Comparison of ENCODE assay signal across 11 mouse cellular contexts in the genomic region with DNA sequence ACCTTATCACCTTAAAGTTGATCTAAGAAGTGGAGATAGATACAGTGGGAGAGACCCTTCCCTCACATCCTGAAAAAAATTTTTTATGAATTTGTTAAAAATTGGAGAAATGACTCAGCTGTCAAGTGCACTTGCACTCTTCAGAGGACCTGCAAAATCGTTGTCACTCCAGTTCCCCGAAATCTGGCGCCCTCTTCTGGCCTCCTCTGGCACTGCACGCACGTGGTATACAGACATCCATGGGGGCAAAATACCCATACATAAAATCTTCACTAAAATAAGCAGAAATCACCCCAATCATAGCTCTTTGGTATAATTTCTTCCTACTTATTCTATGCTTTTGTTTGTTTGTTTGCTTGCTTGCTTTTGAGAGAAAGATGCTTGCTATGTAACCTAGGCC. TPM values are rescaled to one million over a fixed set of nuclear protein-coding genes. Genes with fewer than 3 reads are reported as not detected.
DNase-seq lines count a peak whose midpoint lies in the region; ATAC-seq and TF ChIP-seq lines count a peak whose summit lies in the region.
"Had no signal": no experiment of that assay in that cellular context is flagged by ENCODE, and none has a peak within 500 bp of the region (broad histone marks: within the 10 kb centered on the region; RNA-seq: fewer than 3 reads in every experiment).

No protein-coding gene starts in this region.

- WGBS in forebrain, postnatal 0 days, result 65% methylated on average over 5 of the region's 5 CpGs
- WGBS in forebrain, embryonic 16.5 days, result 63% methylated on average over 5 of the region's 5 CpGs
- WGBS in embryonic facial prominence, embryonic 10.5 days, result 58% methylated on average over 5 of the region's 5 CpGs

- H3K27ac ChIP-seq in forebrain, postnatal 0 days (ENCODE audit: low read depth, low read length), result no peak overlapping the region
- H3K27ac ChIP-seq in forebrain, embryonic 16.5 days (ENCODE audit: low read length), result no peak overlapping the region
- no peak overlapping the region for H3K27ac ChIP-seq in embryonic facial prominence, embryonic 10.5 days (replicated peaks)
- H3K27ac ChIP-seq: heart, embryonic 10.5 days; midbrain, embryonic 12.5 days had no signal

- no peaks in the 10 kb centered on the region for H3K27me3 ChIP-seq in forebrain, postnatal 0 days (ENCODE audit: insufficient read depth, low read length)
- H3K27me3 ChIP-seq in forebrain, embryonic 16.5 days (replicated peaks; ENCODE audit: control insufficient read depth, insufficient read depth, low read length), result no peaks in the 10 kb centered on the region
- H3K27me3 ChIP-seq in embryonic facial prominence, embryonic 10.5 days (replicated peaks; ENCODE audit: low read depth, poor library complexity, severe bottlenecking), result no peaks in the 10 kb centered on the region
- H3K27me3 ChIP-seq: midbrain, embryonic 12.5 days had no signal

- TF ChIP-seq CTCF in forebrain, postnatal 0 days (IDR thresholded peaks at IDR 0.05; ENCODE audit: low read depth), result peak; percentile 55

- ATAC-seq in forebrain, postnatal 0 days, result no peak
- no peak for ATAC-seq in forebrain, embryonic 16.5 days
- ATAC-seq in activated CD4-positive, CD25-positive, alpha-beta regulatory T cell, adult 4 months, result no peak

- DNase-seq in forebrain, postnatal 0 days, result no peak
- DNase-seq in lung, postnatal 14 days, result peak; percentile 24
- no peak for DNase-seq in lung, postnatal 10 days
- DNase-seq in c-Kit-positive CD71-positive TER-119-positive erythroid progenitor cells, embryonic 14.5 days (ENCODE audit: low spot score), result peak; percentile 30
- DNase-seq in testis, postnatal 10 days (ENCODE audit: low spot score), result peak; percentile 60
- DNase-seq in embryonic facial prominence, embryonic 10.5 days (ENCODE audit: low spot score), result no peak
- DNase-seq: layer of hippocampus, postnatal 36 days had no signal

- H3K4me3 ChIP-seq in forebrain, postnatal 0 days (ENCODE audit: low read depth, low read length), result no peak overlapping the region
- H3K4me3 ChIP-seq in forebrain, embryonic 16.5 days (replicated peaks; ENCODE audit: low read length), result no peak overlapping the region
- H3K4me3 ChIP-seq in embryonic facial prominence, embryonic 10.5 days, result no peak overlapping the region
- H3K4me3 ChIP-seq: heart, embryonic 10.5 days; midbrain, embryonic 12.5 days had no signal

- H3K9me3 ChIP-seq in forebrain, postnatal 0 days (ENCODE audit: low read length), result no peaks in the 10 kb centered on the region
- no peaks in the 10 kb centered on the region for H3K9me3 ChIP-seq in forebrain, embryonic 16.5 days (ENCODE audit: control insufficient read depth, low read length)
- H3K9me3 ChIP-seq in embryonic facial prominence, embryonic 10.5 days, result no peaks in the 10 kb centered on the region
- H3K9me3 ChIP-seq: heart, embryonic 10.5 days; midbrain, embryonic 12.5 days had no signal

- H3K36me3 ChIP-seq in forebrain, postnatal 0 days (ENCODE audit: insufficient read depth), result no peaks in the 10 kb centered on the region
- no peaks in the 10 kb centered on the region for H3K36me3 ChIP-seq in forebrain, embryonic 16.5 days (ENCODE audit: control insufficient read depth, insufficient read depth)
- H3K36me3 ChIP-seq in embryonic facial prominence, embryonic 10.5 days (replicated peaks), result no peaks in the 10 kb centered on the region
- H3K36me3 ChIP-seq: heart, embryonic 10.5 days; midbrain, embryonic 12.5 days had no signal

- no peak overlapping the region for H3K4me2 ChIP-seq in forebrain, postnatal 0 days (ENCODE audit: low read depth)
- H3K4me2 ChIP-seq in forebrain, embryonic 16.5 days (ENCODE audit: low read length), result no peak overlapping the region
- H3K4me2 ChIP-seq: midbrain, embryonic 12.5 days had no signal

- H3K9ac ChIP-seq in forebrain, postnatal 0 days, result no peak overlapping the region
- no peak overlapping the region for H3K9ac ChIP-seq in forebrain, embryonic 16.5 days (replicated peaks; ENCODE audit: low read depth, low read length)
- H3K9ac ChIP-seq: midbrain, embryonic 12.5 days had no signal

- H3K4me1 ChIP-seq in forebrain, postnatal 0 days (ENCODE audit: insufficient read depth), result no peaks in the 10 kb centered on the region
- H3K4me1 ChIP-seq in forebrain, embryonic 16.5 days (replicated peaks; ENCODE audit: control insufficient read depth, insufficient read depth, low read length), result no peaks in the 10 kb centered on the region
- no peaks in the 10 kb centered on the region for H3K4me1 ChIP-seq in embryonic facial prominence, embryonic 10.5 days
- H3K4me1 ChIP-seq: midbrain, embryonic 12.5 days had no signal

RNA-seq across cellular contexts. Expression of gene Slain2, which starts 20.1 kb away (rescaled TPM):
- 43.4 and 48.2 TPM in 2 replicates for total RNA-seq in forebrain, postnatal 0 days (2014; rRNA removed)
- 11.3 and 12.7 TPM in 2 replicates for polyA plus RNA-seq in forebrain, postnatal 0 days (2015; fragmentation: Nextera tagmentation; extraction: Ambion mirVana)
- 16.9 and 18.3 TPM in 2 replicates for polyA plus RNA-seq in forebrain, embryonic 16.5 days (2015; fragmentation: Nextera tagmentation; extraction: Ambion mirVana)
- polyA plus RNA-seq in activated CD4-positive, CD25-positive, alpha-beta regulatory T cell, adult 4 months (2017; shearing (Covaris generic)), result 10 to 100 TPM; 11.7 to 13.9 TPM
- polyA plus RNA-seq in embryonic facial prominence, embryonic 10.5 days (2016; fragmentation: Nextera tagmentation; extraction: Ambion mirVana), result 15.3 and 16.3 TPM in 2 replicates

RNA-seq across cellular contexts. Expression of gene Tec, which starts 25.7 kb away (rescaled TPM):
- 4.0 and 6.9 TPM in 2 replicates for total RNA-seq in forebrain, postnatal 0 days (2014; rRNA removed)
- 2.1 and 2.5 TPM in 2 replicates for polyA plus RNA-seq in forebrain, postnatal 0 days (2015; fragmentation: Nextera tagmentation; extraction: Ambion mirVana)
- 2.9 and 4.9 TPM in 2 replicates for polyA plus RNA-seq in forebrain, embryonic 16.5 days (2015; fragmentation: Nextera tagmentation; extraction: Ambion mirVana)
- 10 to 100 TPM; 10.1 to 10.6 TPM for polyA plus RNA-seq in activated CD4-positive, CD25-positive, alpha-beta regulatory T cell, adult 4 months (2017; shearing (Covaris generic))
- 1.5 and 1.8 TPM in 2 replicates for polyA plus RNA-seq in embryonic facial prominence, embryonic 10.5 days (2016; fragmentation: Nextera tagmentation; extraction: Ambion mirVana)

Comparison
In these comparisons a context has a peak if more than half of its experiments do, and no peak if none do; other contexts are left out.
1. DNase-seq: peak in lung, postnatal 14 days (single experiment), c-Kit-positive CD71-positive TER-119-positive erythroid progenitor cells, embryonic 14.5 days (single experiment) and testis, postnatal 10 days (single experiment); none in forebrain, postnatal 0 days (single experiment), lung, postnatal 10 days (single experiment) and embryonic facial prominence, embryonic 10.5 days (single experiment).